Mouse (Mus musculus): ENCODE data around the gene Wwp2.

- TF ChIP-seq POLR2A (IDR thresholded peaks at IDR 0.05; ENCODE audit: control insufficient read depth, low read depth, low read length) = no peak
- no peak for TF ChIP-seq CTCF (IDR thresholded peaks at IDR 0.05; ENCODE audit: control insufficient read depth, insufficient read depth, insufficient replicate concordance, low read depth, low read length)
Observed at GRCm38 (mm10) chr8:107448382-107448889, 12.3 kb downstream of the Wwp2 start.
